Mouse (Mus musculus) myocyte (in vitro differentiated cells): Measurements from ENCODE around the gene Smyd3.

Experiments
- E2F4 ChIP-seq: IDR thresholded peaks from one replicate; pipeline ENCODE4 v1.6.1; 2011; ENCODE audit warnings: mild to moderate bottlenecking, control low read depth, moderate library complexity; ENCODE audit not compliant: insufficient read depth
- MAX ChIP-seq: IDR thresholded peaks from one replicate; pipeline ENCODE4 v1.6.1; 2011; ENCODE audit warnings: low read depth, mild to moderate bottlenecking, control low read depth
- POLR2A ChIP-seq: IDR thresholded peaks from one replicate; pipeline ENCODE4 v1.6.1; 2011; ENCODE audit warnings: low read depth, mild to moderate bottlenecking, control low read depth, moderate library complexity; ENCODE audit not compliant: insufficient read length
- POLR2AphosphoS2 ChIP-seq: IDR thresholded peaks from one replicate; pipeline ENCODE4 v1.6.1; 2011; ENCODE audit warnings: low read depth, control low read depth; ENCODE audit not compliant: insufficient read length

DNA sequence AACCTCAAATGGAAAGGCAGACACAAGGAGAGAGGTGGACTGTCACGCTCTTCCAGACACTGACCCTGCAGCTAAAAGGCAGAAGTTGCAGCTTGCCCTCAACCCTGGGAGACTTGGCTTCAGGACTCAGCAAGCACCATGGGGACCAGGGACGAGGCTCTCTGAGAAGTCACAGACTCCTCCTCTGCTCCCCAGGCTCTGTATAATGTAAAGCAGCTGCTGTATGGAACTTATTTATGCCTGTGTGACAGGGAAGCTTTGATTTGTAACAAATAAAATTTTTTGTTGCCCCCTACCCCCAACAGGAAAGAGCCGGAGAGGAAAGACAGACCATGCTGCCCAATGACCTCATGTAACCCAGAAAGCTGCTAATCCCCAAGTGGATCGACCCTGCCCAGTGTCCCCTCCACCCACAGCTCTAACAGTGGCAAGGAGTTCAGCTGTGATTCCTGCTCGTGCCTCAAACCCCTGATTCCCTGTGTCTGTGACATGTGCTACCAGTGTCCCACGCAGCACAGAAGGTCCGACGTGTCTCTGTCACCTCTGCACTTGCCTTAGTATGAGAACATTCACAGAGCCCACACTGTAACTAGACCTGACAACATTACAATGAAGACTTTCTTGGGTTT lies 539.1 kb downstream of the Smyd3 start:
- TF ChIP-seq POLR2A (no peak), E2F4 (no peak), MAX (no peak), POLR2AphosphoS2 (no peak)
